Mouse (Mus musculus) yolk sac, embryonic 10.5 days (tissue): ENCODE measurements around the gene Gm884.
"Not testable (repeated sequence)": the region's sequence is repeated elsewhere in the genome, so short reads cannot be mapped to it uniquely, and the experiment has no call there.

ENCODE experiments used
- DNase-seq: peaks from one replicate; pipeline ENCODE4 v3.0.0-alpha.2; 2017; ENCODE audit warnings: low spot score

Gm884 gene

DNA sequence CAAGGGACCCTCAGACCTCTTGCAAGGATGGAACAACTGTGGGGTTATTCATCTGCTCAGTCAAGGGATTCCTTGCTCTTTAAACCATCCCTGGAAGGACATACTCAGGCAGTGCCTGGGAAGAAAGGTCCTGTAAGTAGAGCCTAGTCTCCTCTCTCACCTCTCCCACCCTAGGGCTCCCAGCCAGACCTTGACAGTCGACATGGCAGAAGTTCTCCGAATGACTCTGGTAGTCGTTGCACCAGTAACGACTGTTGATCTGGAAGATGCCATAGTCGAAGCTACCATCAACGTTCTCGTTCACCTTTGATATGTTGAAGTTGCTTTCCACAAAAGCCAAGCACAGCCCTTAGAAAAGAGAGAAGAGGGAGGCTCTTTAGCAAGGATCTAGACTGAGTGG lies 13.9 kb upstream of the Gm884 start:
- no peak for DNase-seq

- DNase-seq = no peak
Observed at GRCm38 (mm10) chr11:103627453-103627852, 6.5 kb upstream of the Gm884 start.

- no peak for DNase-seq
Observed at GRCm38 (mm10) chr11:103610772-103611171, 10.2 kb downstream of the Gm884 start.

DNA sequence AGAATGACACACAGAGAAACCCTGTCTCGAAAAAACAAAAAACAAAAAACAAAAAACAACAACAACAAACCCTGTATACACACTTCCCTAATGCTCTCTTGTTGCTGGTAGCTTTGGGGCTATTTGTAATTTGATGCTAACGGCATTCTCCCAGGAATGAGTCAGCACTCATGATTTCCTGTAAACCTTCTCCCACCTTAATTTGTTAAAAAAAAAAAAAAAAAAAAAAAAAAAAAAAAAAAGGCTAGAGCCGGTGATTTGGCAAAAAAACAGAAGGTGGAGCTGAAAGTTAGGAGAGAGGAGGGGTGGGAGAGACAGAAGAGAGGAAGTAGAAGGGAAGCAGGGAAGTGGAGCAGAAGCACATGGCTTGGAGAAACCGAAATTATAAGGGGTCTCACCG lies 14.3 kb downstream of the Gm884 start:
- DNase-seq = no peak

- no peak for DNase-seq
Observed at GRCm38 (mm10) chr11:103578339-103578738, 42.6 kb downstream of the Gm884 start.

DNA sequence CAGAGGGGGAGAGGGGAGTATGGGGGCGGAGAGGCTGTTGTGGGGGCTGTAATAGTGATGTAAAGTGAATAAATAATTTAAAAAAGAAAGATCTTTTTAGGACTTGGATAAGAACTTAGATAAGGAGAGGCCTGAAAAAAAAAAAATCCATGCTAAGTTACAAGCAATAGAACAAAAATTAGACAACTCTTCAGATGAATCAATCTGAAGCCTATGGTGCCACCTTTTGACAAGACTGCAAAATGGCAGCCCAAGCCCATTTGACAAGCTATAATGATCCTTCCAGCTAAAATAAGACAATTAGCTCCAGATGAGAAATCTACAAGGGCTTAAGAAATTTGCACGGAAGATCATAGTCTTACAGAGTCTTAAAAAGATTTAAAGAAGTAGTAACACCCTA lies 64.9 kb downstream of the Gm884 start:
- no peak for DNase-seq

GRCm38 (mm10) chr11:103534973-103535372 lies 86.0 kb downstream of the Gm884 start:
- DNase-seq = not testable (repeated sequence)

DNA sequence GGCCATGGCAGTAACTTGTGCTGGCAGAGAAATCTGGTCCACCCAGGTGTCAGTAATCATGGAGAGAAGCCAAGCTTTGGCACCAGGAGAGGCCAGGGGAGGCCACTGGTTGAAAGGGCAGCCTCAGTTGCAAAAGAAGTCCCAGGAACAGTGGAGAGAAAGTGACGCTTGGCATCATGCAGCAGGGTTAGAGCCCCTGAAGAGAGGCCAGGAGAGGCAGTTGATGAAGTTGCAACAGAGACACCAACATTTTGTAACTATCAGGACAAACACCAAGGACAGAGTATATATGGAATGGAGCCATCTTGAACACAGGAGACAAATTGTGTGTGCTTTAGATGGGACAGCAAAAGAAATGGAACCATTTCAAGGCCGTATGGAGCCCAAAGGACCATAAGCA lies 108.8 kb downstream of the Gm884 start:
- no peak for DNase-seq

DNA sequence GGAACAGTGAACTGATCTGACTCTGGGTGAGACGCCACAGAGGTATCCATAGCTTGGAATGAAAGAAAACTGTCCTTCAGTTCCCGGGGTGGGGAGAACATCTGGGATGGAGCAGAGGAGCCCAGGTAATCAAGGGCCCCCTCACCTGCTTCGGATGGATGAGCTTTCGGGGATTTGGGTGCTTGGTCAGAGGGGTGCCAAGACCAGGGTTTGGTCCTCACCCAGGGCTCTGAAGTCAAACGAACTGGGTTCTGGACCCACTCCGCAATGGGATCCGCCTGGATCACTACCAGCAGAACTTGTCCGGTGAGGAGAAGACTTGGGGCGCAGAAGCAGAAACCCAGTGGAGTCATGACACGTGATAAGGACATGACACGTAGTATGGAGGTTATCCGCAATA lies 116.4 kb downstream of the Gm884 start, which contains the start of gene Lrrc37a:
Gene Lrrc37a, minus strand, starts transcription at position 101 of the 400 bp plus-strand sequence.
- DNase-seq = no peak
